Mouse (Mus musculus): ENCODE results near the gene Ncf1. TPM values are rescaled to one million over a fixed set of nuclear protein-coding genes. Genes with fewer than 3 reads are reported as not detected.
A peak's percentile ranks its signal among the peaks of the same experiment; 100 is the strongest.

Ncf1 gene
- total RNA-seq, 2 experiments from 2014 or later, result 23.7 to 44.4 TPM

DNA sequence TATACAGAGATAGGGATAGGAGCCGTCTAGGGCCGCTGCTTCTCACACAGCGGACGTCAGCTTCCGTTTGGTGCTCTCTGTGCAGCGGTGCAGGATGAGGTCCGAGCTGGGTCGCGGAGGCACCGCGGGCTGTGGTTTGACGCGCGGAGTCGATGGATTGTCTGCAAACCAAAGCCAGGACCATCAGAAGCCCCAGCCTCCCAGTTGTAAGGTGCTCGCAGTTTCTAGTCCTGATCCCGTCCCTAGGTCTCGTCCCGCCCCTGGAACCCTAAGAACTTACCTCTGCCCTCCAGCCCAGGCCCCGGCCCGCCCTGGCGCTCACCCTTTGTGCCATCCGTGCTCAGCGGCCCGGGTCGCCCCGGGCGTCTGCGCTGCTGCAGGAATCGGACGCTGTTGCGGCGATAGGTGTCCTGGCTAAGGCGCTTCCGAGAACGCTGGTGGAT, 7.7 kb downstream of the Ncf1 start:
- ATAC-seq (replicated peaks; ENCODE audit: low FRiP score, poor library complexity, severe bottlenecking), result no peak

DNA sequence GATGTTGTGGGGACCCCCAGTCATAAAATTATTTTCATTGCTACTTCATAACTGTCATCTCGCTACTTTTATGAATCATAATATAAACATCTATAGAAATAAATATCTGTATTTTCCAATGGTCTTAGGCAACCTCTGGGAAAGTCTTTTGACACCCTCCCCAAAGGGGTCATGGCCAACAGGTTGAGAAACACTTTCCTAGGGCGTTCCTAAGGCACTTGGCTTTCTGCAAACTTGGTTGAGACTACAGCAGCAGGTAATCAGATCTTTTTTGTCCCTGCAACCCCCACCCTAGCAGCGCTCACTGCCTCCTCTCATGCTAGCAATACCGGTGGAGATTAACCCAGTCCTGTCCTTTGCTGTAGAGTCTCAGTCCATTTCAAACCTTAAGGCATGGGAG, 8.1 kb downstream of the Ncf1 start:
- no peak for ATAC-seq (replicated peaks; ENCODE audit: low FRiP score, poor library complexity, severe bottlenecking)

DNA sequence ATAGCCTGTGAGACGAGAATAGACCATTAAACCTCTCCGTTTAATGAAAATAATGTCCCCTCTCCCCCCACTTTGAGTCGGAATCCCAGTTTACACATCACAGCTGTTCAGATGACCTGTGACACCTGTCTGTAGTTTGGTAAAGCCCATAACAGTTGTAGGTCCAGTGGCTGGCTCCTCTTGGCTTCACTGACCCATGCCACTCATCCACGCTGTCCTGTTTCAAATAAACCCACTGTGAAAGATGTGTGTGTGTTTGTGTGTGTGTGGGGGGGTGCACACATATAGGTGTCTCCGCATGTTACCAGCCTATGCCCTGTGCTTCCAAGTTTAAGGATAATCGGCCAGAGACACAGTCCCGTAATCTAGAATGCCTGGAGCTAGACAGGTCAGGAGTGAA, 11.5 kb downstream of the Ncf1 start:
- no peak for ATAC-seq (replicated peaks; ENCODE audit: low FRiP score, poor library complexity, severe bottlenecking)

DNA sequence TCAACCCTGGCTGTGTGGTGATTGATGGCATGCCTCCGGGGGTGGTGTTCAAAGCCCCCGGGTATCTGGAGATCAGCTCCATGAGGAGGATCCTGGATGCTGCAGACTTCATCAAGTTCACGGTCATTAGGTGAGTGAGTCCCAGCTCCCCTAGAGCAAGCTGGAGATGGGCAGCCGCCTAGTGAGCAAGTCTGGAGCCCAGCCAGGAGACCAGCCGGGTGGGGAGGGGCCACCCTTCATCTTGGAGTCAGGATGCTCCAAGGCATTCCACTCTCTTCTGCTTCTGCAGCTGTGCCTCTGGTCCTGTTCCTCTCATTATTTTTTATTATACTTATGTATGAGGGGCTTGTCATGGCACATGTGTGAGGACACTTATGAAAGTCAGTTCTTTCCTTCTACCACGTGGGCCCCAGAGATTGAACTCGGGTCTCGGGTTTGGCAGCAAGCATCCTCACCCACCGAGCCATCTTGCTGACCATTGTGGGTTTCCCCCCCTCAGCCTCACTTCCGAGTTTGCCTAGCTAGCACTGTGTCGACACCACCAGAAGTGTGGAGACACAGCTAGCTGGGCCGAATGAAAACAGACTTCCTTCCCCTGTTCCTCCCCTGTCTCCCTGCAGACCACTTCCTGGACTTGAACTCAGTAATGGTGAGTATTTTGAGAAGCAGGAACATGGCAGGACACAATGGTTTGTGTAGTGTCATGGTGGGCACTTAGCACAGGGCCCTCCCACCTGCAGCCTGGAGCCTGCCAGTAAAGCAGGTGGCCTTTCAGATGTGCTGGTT, 15.2 kb downstream of the Ncf1 start:
- no peak for ATAC-seq (replicated peaks; ENCODE audit: low FRiP score, poor library complexity, severe bottlenecking)

DNA sequence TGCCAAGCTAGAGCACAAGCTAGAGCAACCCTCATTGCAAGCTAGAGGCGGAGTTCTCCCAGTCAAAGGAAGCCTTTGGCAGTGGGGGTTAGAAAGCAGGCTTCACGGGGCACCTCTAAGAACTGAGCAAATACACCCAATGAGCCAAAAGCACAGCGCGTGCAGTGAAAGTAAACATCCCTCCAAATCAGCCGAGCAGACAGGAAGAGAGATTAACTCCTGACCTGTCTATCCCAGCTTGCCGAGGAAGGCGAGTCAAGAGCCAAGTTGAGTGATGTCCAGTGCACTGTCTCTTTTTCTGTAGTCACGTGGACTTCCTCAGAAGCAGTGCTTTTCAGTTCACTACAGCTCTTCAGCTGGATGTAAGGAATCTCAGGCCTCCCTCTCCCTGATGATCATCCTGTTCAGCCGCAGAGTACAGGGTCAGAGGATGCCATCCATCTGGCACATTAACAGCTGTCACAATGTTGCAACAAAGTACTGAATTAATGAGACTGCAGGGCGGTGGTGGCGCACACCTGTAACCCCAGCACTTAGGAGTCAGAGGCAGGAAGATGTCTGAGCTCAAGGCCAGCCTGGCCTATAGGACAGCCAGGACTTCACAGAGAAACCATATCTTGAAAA, 19.4 kb downstream of the Ncf1 start:
- no peak for ATAC-seq (replicated peaks; ENCODE audit: low FRiP score, poor library complexity, severe bottlenecking)

DNA sequence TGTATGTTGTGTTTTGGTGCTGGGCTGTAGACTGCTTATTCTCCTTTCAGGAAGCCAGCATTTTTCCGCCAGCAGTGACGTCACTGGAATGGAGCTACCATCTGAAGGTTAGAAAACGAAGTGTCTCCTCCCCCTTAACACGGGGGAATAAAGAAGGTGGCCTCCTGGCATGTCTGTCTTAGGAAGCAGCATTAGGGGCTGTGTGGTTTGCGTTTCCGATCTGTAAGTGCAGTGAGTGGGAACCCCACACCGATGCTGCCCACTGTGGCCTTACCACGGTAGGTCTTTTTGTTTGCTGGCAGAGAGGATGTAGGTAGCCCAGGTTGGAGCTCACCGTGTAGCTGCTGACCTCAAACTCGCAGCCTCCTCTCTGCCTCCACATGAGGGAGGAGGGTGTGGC, 22.7 kb downstream of the Ncf1 start:
- no peak for ATAC-seq (replicated peaks; ENCODE audit: low FRiP score, poor library complexity, severe bottlenecking)

DNA sequence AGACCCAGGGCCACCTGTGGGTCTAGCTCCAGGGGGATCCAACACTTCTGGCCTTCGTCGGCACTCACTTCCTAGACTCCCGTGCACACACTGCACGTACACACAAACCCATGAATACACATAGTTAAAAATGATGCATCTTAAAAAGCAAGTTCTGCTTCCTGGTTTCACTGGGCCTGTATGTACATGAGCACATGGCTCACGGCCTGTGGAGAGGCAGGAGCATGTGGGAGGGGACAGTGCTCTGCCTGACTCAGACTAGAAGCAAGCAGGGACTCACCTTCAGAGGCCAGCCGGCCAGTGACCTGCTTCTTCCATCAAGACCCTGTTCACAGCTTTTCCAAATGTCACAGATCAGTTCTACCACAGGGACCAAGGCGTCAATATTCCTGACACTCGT, 35.8 kb downstream of the Ncf1 start:
- ATAC-seq (replicated peaks; ENCODE audit: low FRiP score, poor library complexity, severe bottlenecking), result no peak

DNA sequence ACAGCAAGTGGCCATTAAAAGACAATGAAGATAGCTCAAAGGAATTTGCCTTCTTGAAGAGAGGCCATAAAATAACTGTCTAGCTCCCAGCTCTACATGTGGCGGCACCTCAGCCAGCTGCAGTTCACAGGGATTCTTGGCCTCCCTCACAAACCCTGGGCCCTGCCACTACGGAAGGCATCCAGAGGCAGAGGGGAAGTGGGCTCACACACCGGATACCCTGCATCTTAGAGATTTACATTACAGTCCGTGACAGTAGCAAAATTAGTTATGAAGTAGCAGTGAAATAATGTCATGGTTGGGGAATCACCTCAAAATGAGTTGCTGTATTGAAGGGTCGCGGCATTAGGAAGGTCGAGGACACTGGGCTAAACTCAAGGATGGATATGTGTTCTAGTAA, 40.9 kb downstream of the Ncf1 start:
- no peak for ATAC-seq (replicated peaks; ENCODE audit: low FRiP score, poor library complexity, severe bottlenecking)

DNA sequence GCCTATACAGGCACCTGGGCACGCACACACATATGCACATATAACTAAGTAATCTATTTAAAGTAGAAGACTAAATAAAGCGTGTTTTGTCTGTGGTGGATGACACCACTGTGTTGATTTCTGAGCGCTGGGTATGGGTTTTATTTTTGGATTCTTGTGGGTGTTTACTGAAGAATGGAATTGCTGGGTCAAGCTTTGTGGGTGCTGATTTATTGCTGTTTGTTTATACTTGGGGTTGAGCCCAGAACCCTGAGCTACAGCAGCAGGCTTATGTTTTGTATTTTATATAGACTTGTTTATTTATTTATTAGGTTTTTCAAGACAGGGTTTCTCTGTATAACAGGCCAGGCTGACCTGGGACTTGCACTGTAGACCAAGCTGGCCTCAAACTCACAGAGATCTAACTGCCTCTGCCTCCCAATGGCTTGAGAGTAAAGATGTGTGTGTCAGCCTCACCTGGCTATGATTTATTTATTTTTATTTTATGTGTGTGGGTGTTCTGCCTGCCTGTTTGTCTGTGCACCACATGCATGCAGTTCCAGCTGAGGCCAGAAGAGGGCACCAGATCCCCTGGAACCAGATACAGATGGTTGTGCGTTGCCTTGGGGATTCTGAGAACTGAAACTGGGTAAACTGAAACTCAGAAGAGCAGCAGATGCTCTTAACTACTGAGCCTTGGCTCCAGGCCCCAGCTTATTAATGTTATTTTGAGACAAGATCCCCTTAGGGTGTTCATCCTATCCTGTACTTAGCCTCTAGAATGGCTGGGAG, 42.3 kb downstream of the Ncf1 start:
- ATAC-seq (replicated peaks; ENCODE audit: low FRiP score, poor library complexity, severe bottlenecking), result no peak

DNA sequence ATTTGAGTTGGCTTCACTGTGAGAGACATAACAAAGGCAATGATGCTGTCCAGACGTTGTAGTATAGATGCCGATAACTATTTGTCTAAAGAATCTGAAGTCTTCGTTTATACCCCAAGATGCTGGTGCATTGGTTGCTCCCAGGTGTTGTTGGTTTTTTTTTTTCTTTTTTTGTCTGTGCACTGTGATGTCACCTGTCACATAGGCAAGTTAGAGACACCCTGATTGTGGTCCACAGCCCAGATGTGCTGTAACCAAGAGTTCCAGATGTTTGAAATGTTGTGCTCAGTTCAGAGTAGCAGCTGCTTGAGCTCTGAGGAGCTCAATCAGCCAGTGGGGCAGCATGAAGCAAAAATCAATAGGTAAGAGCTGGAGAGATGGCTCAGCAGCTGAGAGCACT, 43.4 kb downstream of the Ncf1 start:
- no peak for ATAC-seq (replicated peaks; ENCODE audit: low FRiP score, poor library complexity, severe bottlenecking)

DNA sequence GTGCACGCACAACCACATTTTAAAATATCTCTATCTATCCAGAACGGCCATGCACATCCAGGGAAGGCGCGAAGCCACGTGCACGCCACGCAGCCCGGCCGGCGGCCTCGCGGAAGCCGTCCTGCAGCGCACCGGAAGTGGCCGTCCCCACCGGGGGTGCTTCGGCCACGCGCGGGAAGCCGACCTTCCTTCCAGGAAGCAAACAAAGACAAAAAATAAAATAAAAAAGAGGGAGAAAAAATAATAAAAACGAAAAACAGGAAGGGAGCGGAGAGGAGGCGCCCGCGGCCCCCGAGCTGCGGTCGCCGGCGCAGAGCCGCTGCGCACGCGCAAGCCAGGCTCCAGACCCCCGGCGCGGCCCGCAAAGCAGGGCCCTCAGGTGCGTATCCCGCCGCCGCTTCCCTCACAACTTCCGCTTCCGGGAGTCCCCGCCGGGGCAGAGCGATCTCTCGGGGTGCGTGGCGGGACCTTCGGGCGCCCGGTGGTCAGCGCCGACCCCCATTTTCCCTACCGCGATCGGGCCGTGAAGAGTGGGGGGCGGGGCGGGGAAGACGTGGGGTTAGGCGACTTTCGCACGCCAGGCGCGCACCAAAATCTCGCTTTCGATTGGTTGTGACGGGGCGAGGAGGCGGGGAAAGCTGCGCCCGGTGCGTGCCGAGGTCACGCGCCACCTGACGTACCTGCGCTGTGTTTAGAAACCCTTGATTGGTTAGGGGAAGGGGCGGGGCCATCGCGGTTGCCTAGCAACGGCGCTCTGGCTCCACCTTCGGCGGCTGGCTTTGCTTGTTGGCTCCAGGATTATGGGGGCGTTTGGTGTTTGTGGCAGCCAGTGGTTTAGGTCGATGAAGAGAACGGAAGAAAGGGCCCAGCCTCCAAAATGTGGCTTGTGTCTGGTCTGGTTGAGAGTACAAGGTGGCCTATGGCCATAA, 45.3 kb downstream of the Ncf1 start, which contains the start of gene Gtf2ird2:
Gene Gtf2ird2 (plus strand): TSS at position 140 of the 929 bp plus-strand sequence.
- ATAC-seq (replicated peaks; ENCODE audit: low FRiP score, poor library complexity, severe bottlenecking), result peak; percentile 99

DNA sequence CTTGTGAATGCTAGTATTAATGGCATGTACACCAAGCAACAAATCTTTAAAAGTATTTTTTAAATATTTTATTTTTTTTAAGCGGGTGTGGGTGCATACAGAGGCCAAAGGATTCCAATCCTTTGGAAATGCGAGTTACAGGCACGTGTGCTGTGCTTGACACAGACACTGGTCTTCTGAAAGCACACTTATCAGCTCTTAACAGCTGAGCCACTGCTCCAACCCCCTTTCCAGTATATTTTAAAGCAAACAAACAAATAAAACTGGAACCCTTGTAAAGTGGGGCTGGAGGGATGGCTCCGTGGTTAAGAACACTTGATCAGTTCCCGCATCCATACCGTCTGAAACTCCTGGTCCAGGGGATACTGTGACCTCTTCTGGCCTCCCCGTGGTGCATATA, 46.3 kb downstream of the Ncf1 start:
- ATAC-seq (replicated peaks; ENCODE audit: low FRiP score, poor library complexity, severe bottlenecking), result no peak

DNA sequence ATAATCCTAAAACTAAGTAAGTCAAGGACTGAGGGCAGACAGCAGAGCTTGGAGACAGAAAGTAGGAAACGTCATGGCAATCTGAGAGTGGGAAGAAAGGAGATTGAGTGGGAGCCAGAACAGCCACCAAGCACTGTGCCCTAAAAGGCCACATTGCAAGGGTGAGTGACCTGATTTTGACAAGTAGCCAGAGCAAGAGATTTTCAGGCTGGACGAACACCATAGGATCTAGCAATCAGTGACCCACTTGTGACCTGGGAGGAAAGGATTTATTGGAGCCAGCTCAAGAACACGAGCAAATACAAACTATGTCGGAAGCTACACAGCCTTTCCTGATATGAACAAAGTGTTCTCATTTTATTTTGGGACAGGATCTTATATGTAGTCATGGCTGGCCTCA, 46.7 kb downstream of the Ncf1 start:
- no peak for ATAC-seq (replicated peaks; ENCODE audit: low FRiP score, poor library complexity, severe bottlenecking)

DNA sequence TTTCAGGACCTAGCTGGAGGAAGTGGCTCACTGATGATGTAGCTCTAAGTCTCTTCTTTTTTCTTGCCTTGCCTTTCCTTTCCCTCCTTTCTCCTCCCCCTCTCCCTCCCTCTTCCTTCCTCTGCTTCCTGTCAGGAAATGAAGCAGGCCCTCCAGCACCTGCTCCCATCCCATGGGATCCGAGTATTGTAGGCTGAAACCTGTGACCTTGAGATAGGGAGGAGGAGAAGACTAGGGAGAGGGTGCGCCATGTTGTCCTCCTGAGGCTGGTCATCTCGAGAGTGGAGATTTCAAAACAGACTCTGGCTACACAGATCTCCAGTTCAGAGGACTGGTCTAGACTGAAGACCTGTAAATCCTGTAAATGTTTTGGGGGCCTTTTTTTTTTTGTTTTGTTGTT, 47.3 kb downstream of the Ncf1 start:
- no peak for ATAC-seq (replicated peaks; ENCODE audit: low FRiP score, poor library complexity, severe bottlenecking)

DNA sequence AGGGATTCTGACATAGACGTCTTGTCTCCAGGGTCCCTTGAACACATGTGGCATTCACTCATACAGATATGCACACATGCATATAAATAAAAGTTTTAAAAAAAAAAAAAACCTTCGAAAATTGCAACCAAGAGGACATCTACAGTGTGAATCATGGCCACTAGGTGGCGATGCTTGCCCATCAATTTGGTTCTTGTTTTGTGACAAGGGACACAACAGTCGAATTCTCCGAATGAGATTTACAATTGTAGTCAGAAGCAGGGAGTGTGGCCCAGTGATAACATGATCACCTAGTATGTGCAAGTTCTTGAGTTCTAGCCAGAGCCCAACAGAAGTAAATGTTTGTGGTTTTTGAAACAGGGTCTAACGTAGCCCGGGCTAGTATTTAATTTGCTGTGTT, 49.6 kb downstream of the Ncf1 start:
- ATAC-seq (replicated peaks; ENCODE audit: low FRiP score, poor library complexity, severe bottlenecking), result no peak

DNA sequence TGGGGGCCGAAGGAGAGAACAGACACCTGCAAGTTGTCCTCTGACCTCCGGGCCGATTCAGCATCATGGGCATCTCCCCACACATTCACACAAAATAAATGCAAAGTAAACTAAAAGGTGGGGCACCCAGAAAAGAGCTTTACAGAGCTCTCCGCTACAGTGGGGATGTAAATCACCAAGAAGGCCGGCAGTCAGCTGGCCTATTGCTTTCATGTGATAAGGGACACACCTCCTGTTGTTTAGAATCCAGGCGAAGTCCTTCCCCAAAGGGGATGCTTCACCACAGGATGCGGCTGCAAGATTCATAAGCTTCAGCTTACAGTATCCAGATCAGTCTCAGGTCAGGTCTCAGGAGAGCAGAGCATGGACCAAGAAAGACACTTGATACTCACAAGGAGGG, 50.9 kb downstream of the Ncf1 start:
- no peak for ATAC-seq (replicated peaks; ENCODE audit: low FRiP score, poor library complexity, severe bottlenecking)

DNA sequence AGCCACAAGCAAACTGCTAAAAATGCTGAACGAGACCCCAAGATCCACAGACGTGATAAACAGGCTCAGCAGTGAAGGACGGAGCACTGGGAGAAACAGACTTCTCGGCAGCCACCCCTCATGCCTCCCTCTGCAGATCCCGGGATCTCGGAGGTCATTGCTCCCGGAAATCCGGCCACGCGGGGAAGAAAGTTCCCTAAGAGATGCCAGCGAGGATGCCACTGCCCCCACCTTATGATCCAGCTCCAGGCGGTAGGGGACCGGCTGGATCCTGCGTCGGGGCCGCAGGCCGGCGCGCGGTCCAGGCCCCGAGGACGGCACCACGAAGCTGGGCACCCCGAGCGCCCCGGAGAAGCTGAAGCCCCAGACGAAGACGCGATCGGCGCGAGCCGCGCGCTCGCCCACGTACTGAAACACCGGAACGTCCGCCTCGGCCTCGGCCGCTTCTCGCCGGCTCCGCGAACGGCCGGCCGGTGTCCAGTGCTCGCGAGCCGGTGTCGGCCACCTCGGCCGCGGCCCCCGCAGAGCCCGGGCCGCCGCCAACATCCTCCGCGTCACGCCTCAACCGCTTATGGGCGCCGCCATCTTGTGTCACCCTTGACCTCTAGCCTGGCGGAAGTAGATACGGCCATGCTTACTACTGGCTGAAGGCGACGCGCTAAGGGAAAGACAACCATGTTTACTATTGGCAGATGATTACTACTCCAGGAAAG, 53.1 kb downstream of the Ncf1 start, which contains the start of gene Rcc1l:
Gene Rcc1l (minus strand): TSS at position 606 of the 713 bp plus-strand sequence.
- peak; percentile 93 for ATAC-seq (replicated peaks; ENCODE audit: low FRiP score, poor library complexity, severe bottlenecking)

DNA sequence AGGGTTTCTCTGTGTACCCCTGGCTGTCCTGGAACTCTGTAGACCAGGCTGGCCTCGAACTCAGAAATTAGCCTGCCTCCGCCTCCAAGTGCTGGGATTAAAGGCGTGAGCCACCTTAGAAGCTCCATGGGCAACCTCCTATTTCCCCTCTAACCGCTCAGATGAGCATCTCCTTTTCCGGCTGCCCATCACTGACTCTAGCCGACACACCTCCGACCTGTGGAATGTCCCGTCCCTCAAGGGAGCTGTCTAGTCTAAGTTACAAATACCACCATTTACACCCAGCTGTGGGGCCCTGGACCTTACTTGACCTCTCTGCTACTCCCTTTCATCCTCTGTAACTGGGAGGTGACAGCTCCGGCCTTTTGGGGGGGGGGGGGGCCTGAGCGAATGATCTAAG, 53.7 kb downstream of the Ncf1 start:
- ATAC-seq (replicated peaks; ENCODE audit: low FRiP score, poor library complexity, severe bottlenecking), result no peak

DNA sequence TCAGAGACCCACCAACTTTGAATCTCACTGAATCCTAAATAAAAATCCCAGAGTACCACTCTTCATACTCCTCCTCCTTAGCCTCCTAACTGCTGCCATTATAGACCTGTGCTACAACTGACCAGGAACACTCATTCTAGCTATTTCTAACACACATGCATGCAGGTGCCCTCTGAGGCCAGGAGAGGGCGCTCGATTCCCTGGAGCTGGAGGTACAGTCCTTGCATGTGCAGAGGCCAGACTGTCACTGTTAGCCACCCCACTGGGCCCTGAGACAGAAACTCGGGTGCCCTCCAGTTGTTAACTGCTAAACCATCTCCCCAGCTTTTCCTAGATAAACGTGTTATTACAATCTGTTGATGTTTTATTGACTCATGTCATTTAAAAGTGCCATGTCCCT, 56.2 kb downstream of the Ncf1 start:
- no peak for ATAC-seq (replicated peaks; ENCODE audit: low FRiP score, poor library complexity, severe bottlenecking)

Data from erythroid progenitor cell, adult 5-6 weeks (primary cell).